Mouse (Mus musculus): ENCODE data around the gene Timm44.

Timm44 gene

DNA sequence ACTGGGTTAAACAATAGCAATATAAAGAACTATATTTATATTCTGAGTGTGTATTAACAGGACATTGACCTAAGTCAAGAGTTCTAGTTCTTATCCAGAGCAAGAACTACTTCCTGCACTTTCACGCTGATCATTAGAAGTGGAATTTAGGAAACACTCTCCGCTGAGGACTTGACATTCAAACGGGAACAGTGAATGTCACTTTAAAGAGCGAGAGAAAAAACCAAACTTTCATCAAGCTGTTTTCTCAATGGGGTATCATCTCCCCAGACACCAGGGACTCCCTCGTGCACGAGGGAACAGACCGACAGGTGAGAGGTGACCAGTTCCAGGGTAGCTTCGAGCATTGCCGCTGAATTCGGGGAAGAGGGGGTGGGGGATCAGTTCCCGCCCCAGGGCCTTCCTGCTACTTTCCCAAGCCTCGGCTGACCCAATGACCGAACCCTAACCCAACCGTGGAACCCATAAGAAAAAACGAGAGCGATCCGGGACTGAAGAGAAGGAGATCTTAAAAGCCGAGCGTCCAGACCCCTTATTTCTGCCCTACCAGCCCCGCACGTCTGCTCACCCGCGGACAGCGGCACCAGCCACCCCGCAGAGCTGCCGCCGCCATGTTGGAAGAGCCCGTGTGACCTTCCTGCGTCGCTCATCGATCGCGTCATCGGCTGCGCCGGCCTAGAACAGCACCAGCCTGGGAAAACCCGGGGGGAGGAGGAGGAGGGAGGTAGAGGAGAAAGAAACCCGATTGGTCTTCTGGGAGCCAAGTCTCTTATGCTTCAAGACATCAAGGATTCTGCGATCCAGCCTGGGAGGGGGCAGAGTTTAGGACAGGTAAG is at the start of gene Timm44:
Gene Timm44, minus strand, starts transcription at position 639 of the 836 bp plus-strand sequence.
- peak; percentile 98 for DNase-seq

DNA sequence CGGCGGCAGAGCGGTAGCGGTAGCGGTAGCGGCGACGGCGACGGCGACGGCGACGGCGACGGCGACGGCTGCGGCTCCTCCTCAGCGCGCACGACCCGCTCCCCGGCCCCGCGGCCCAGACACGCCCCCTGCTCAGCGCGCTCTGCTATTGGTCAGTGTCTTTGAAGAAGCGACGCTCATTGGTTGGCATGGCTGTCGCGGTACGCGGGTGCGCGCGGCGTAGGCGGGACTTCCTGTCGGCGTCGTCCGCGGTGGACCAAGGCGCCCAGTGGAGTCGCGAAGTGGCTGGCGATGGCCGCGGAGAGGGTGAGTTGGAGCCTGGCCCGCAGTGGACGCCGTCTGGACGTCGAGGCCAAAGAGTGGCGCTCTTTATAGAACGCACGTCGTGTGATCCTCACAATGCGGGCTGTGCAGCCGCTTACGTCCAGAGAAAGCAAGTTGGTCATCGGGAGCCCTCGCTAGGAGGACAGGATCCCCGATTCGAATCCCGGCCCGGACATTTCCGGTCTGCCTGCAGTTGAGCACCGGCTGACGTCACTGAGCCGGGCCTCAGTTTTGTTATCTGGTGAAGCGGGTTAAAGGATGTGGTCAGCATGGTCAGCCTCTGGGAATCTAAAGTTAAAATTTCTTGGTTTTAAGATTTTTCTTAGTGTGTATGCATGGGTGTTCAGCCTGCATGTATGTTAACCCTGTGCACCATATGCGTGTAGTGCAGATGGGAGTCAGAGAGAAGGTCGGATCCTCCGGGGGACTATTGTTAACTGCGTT is 49.5 kb upstream of the Timm44 start, which contains the start of the genes Ccl25 and Elavl1:
Gene Ccl25, plus strand, starts transcription at position 228 of the 768 bp plus-strand sequence.
Gene Elavl1, minus strand, starts transcription at position 431 of the 768 bp plus-strand sequence.
- peak; percentile 98 for DNase-seq

DNA sequence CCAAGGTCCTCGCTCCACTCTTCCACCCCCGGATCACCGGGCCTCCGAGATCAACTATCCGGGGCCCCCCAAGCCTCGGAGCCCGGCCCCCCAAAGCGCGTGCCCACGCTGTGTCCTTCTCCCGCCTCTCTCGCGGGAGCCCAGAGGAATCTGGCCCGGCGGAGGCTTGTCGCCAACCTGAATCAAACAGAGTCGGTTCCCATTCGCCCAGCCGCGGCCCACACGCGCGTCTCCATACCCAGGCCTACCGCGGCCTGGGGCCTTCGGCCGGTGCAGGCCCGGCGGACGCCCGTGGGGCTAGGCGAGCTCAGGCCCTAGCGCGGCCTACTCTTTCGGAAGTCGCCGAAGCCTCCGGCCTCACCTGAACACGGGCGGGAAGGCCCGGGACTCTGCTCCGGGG is 48.8 kb upstream of the Timm44 start:
- no peak for DNase-seq

DNA sequence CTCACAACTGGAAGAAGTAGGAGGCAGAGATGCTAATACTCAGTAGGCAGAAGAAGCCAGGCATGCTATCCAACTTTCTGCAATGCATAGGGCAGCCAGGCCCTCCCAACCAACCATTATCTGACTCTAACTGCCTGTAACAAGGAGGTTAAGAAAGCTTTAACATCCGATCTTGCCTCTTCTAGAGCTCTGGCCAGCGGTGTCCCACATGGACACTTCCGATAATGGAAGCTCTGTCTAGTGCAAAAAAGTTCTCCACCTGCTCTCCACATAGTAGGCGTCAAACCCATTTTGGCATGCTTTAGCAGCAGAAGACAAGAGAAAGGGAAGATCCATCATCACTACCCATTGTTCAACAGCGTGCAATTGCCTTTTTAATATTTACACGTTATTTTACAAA is 48.2 kb upstream of the Timm44 start:
- DNase-seq = no peak

DNA sequence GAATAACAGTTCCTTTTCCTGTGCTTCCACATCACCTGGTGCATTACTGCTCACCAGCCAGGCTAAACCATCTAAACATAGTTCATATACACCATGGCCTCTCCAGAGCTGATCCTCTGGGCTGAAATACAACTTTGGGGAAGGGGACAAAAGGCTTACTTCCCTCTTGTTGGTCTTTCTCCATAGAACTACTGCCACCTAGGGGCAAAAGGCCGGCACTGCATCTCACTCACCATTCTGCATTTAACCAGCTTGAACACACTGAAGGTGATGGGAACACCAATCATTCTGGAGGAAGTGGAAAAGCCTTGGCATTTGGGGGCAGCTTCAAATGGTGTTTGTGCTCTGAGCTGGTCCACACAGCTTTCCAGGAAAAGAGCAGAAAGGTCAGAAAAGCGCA is 46.8 kb upstream of the Timm44 start:
- peak; percentile 92 for DNase-seq

DNA sequence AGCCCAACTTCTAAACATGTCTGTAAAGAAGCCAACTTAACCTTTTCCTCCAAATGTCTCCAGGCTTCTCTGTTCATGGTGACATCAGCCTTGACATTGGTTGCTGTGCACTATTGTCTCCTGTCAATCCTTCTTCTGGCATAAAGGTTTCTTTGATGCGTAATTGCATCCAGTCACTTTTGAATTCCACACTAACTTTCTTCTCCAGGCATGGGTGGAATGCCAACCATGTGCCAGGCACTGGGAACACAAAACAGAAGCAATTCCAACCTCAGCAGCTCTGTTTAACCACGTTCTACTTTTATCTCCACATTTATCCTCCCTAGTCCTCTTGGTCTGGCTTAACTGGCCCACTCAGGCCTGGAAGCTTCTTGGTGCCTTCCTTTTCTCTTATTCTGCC is 45.3 kb upstream of the Timm44 start:
- no peak for DNase-seq

DNA sequence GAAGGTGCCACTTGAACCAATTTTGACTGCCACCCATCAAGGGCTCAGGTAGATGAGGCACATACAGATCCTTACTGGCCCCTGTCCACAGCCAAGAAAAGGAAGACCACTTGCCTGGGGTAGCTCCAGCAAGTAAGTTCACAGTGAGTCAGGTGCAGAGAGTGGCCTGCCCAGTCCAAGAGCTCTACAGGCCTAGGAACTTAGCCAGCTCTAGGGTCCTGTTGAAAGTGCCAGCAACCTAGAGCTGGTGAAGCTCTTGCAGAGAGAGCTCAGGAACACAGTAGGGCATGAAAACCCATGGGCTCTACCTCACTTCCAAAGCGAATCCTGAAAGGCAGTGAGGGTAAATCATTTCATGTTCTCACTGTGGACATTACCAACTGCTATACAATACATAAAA is 44.7 kb upstream of the Timm44 start:
- DNase-seq = no peak

DNA sequence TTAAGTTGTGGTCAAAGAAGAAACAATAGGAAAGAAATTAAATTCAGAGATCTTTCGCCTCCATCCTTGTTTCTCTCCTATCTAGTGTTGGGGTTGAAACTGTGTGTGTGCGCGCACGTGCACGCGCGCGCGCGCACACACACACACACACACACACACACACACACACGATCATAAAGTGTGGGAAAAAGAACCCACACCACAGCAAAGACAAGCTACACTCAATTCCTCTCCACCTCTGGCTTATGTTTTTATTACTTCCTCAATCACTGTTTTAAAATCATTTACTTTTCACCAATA is 43.8 kb upstream of the Timm44 start:
- no peak for DNase-seq

DNA sequence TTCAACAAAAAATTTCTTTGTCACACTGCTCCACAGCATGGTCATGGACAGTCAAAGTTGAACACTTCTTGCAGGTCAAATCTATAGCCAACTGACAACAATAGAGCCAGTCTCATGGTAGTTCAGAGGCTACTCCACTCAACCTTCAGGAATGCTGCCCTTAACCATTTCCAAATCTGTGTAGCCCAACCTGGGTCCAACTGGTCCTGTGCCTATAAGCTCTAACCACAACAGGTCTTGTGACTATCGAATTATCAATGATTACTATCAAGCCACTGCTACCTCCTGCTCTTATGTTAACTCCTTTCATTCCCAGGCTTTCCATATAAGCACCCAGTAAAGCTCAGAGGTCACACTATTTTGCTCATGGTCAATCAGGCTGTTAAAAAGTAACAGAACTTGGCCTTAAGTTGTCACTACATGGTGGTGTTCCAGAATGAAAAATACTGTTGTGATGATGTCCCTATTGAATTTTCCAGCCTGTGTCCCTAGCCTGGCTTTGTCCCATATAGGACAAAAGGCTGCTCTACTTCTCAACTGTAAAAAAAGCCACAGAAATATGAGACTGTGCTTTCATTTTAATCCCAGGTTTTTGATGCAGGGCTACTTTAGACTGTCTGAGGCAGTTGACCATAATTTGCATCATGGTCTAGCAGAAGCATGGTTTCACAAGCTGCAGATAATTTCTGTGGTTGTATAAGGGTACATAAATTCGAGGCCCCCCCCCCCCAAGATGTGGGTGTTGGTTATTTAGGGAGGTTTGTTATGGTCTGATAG is 43.3 kb upstream of the Timm44 start:
- DNase-seq = no peak

DNA sequence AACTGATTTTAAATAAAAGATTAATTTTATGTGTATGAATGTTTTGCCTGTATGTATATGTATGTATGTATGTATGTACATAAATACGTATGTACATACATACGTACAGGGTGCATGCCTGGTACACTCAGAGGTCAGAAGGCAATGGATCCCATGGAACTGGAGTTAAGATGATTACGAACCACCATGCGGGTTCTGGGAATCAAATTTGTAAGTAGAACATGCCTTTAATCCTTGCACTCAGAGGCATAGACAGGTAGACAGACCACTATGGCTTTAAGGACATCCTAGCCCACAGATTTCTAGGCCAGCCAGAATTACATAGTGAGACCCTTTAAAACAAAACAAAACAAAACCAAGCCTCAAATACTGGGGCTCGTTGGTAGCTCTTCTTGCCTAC is 42.4 kb upstream of the Timm44 start:
- DNase-seq = no peak

DNA sequence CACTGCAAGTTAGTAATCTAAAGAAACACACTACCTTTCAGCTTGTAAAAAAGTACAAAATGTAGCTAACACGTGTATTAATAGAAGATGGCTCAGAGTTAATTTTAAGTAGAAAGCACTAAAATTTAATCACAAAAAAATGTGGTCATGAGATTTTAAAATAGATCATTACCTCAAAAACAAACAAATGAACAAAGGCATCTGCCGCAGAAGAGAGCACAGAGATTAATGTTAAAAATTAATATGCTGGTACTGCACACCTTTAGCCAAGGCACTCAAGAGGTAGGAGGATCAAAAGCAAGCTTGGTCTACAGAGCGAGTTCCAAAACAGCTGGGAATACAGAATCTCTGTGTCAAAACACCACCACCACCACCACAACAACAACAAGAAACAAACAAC is 39.1 kb upstream of the Timm44 start:
- no peak for DNase-seq

DNA sequence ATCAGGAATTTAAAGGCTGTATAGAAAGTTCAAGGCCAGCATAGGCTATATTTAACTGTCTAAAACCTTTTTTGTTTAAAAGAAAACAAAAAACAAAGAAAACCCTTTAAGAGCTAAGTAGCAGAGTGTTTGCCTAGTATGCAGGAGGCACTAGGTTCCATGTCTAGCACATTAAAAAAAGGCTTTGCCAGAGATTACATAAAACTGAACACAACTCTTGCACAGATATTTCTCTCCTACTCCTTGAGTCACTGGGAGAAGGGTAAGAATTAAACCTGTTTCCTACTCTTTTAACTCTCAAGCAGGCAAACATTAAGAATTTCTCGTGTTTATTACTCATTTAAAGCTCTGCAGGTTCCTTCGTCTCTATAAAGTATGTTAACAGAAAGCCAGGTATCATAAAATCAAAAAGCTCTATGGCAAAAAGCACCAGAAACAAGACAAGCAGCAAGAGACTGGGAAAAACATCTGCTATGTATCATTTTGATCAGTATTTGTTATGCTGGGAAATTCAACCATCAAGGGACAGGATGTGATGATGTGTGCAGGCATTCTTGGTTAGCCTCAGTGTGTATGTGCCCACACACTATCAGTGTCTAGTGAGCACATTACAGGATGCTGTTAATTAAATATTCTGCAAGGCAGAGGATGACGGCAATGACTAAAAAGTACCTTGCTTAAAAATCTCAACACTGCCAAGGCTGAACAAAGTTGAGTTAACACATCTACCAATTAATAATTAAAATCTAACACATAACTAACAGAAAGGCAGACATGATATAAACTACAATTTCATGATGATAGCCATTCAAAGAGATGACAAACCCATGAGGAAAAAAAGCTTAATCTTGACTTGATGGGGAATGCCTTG is 37.8 kb upstream of the Timm44 start:
- DNase-seq = no peak

DNA sequence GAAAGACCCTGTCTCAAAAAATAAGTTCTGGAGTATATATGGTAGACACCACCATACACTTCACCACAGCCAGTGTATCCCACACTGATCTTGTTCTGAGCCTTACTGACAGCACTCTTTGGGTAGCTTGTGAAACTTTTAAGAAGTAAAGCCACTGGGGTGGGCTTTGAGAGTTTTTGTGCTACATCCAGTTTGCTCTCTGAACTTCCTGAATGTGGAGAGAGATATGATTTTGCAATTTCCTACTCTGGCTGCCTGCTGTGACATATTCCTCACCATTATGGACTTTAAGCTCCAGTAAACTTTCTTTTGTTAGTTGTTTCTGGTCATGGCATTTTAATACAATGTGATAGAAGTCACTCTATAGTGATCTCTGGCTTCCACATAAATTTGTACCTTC is 36.4 kb upstream of the Timm44 start:
- DNase-seq = no peak

DNA sequence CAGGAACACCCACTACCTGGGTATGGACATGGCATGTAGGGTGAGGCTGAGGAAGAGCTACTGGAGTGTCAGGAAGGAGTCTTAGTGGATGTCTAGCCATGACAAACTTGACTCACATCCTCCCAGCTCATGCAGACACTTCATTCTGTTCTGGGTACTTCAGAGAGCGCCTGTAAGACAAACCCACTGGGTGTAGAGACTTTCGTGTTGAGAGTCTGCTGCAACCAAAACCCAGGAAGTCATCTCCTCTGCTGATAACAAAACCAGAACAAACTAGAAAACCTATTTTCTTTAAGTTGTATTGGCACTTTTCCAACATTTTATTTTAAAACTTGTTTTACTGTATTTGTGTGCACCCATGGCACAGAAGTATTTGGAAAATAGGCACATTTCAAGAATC is 30.1 kb upstream of the Timm44 start:
- DNase-seq = no peak

DNA sequence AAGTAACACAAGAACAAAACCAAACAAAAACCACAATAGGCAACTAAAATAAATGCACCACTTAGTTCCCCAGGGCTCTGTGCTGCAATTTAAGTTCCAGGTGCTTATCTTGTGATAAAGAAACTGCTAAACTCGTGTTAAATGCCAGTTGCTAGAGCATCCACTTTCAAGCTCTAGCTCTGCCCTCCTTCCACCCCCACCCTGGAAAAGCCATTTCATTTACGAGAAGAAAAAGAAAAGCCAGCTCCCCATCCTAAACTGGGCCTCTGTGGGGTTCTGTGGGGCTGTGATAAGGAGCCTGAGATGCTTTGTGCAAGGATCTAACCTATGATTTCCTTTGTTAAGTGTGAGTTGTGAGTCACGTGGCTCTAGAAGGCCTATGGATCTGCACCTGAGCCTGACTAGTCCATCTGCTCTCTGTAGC is 28.4 kb upstream of the Timm44 start:
- DNase-seq = no peak

DNA sequence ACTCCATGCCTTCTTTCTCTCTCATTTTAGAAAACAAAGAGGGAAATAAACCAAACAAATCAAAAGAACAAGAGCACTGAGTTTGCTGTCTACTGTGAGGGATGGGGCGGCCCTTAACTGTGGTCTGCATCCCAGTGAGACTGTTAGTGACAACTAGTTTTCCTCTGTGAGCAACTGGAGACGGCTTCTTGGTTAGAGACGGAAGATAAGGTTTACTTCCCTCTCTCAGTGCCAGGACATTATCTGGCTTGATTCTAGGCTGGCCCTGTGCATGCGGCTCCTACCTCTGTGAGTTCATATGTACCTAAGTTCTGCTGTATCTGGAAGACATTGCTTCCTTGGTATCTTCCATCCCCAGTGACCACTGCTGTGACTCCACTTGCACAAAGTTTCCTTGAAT is 22.1 kb upstream of the Timm44 start:
- DNase-seq = no peak

DNA sequence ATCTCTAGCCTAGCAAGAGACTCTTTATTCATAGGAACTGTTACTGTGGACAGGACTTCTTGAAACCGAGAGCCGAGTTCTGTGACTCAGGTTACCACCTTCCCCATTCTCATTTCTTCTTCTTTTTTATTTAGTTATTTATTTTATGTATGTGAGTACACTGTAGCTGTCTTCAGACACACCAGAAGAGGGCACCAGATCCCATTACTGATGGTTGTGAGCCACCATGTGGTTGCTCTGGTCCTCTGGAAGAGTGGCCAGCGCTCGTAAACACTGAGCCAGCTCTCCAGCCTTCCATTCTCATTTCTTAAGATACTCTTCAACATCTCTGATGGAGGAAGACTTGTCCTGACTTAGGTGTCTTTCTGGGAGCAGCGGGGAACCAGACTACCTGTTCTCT is 17.0 kb upstream of the Timm44 start:
- no peak for DNase-seq

DNA sequence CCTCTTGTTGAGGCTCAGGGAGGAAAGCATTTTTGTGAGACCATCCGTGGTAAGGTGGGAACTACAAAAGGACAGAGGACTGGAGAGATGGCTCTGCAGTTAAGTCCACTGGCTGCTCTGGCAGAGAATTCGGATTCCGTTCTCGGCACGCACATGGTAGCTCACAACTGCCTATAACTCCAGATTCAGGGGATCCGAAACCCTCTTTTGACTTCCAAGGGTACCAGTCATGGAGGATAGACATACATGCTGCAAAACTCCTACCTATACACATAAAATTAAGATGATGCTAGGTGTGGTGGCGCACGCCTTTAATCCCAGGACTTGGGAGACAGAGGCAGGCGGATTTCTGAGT is 375 bp upstream of the Timm44 start:
- no peak for DNase-seq

DNA sequence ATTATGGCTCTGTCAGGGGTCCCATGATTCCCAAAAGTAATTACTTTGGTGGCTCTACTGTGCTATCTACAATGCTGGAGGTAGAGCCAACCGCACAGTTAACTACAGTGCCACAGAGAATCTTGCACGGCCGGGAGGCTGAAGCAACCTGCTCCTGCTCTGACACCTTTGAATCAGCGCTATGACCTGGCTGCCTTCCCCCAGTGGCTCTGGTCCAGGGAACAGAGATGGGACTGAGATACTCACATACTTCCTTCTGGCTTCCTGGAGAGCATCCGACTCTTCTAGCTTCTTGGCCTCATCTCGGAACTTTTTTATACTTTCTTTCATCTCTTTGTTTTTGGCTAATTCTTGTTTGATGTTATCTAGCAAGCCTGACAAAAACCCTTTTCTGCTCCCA is 6.1 kb downstream of the Timm44 start:
- DNase-seq = no peak

DNA sequence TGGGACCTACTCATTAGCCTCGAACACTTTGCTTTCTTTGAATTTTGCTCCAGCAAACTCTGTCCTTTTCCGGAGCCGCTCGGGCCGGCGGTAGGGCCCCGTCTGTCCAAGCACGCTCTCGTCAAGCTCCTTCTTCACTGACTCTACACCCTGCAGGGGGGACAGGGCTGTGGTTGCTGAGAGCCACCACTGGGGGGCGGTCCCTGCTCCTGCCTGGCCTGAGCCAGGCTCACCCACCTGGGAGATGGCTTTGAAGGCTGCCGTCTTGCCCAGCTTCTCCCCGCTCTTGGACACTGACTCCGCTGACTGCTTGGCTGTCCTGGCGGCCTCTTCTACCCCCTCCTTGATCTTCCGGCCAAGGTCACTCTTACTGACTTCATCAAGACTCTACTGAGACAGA is 8.1 kb downstream of the Timm44 start:
- peak; percentile 47 for DNase-seq

DNA sequence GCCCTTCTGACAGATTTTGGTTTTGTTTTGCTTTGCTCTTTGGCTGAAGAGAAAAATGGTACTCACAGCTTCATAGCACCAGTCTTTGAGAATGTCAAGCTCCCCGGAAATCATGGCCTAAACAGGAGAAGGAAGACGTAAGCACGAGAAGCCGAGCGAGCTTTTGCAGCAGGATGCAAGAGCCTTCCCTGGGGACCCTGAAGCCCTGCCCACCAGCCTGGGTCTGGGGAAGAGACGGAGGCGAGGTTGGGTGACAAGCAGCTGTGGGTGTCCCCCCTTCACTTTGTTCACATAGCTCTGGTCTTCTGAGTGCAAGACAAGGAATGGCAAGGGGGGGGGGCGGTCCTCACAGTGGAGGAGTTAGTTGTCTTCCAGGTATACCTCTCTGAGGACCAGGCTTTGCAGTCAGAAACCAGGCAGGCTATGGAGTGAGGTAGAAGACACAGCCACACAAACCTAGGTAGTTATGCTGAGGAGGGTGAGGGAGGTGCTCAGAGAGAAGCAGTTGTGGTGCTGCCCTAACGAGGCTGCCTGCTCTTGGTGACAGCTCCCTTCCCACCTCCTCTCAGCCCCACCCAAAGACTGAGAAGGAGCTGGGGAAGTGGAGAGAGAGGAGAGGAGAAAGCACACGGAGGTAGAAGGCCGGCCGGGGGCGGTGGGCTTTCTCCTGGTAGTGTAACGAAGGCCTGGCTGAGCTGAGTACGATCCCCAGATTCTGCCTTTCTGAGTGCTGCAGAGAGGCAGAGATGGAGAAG is 10.4 kb downstream of the Timm44 start:
- peak; percentile 4 for DNase-seq
